Mouse (Mus musculus) R1 (cell line): Measurements from ENCODE around the gene Crtc3.
A peak's percentile ranks its signal among the peaks of the same experiment; 100 is the strongest.

Experiments used
- DNase-seq: peaks from one replicate; pipeline ENCODE4 v3.0.0-alpha.2; 2018; ENCODE audit warnings: low read depth, low spot score

Gene Crtc3

DNA sequence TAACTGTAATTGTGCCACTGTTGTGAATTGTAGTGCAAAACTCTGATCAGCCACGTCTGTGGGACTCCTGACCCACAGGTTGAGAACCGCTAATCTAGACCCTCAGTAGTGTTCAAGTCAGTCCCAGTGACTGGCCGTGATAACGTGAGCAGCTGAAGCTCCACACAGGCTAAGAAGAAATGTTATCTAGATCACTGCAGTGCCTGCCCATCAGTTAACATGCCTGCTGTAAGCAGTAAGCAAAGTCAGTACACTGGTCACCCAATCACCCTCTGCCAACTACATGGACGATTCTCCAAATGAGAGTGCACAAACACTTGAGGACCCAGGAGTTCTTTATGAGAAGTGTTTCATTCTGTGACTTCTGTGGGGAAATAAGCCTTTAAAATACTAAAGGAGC is 3.0 kb downstream of the Crtc3 start:
- no peak for DNase-seq

DNA sequence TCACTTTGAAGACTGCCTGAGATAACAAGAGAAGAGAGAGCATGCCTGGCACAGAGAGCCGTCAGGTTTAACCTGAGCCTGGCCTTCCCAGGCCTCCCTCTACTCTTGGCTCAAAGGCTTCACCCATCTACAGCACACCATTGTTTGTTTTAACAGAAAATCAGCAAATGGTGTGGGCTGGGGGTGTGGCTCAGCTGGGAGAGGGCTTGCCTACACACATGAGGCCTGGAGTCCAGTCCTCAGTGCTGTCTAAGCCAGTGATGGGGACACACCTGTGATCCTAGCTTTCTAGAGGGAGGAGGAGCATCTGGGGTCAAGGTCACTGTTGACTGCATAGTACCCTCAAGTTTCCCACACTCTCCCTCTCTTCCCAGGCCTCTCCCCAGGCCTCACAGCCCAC is 6.0 kb downstream of the Crtc3 start:
- DNase-seq, result peak; percentile 25

DNA sequence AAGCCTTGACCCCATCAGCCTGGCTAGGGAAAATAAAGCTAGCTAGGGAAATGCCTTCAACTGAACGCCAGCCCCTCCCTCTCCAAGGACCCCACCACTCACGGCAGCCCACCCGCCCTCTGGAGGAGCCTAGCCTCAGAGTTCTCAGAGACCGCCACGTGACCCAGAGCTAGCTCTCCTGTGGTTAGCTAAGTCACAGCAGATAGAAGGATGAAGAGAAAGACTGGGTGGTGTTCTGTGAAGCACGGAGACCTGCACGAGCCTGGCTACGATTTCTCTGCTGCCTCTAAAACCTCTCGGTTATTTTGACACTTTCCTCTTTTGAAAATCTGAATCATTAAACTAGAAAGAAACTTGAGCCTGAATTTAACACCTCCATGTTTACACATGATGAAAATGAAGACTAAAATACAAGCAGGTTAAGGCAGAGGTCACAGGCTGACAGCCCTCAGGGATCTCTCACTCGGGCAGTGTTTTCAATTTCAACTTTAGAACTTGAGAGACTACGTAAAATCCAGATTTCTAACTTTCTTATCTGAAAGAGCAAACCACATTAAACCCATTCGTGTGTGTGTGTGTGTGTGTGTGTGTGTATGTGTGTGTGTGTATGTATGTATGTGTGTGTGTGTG is 8.3 kb downstream of the Crtc3 start:
- peak; percentile 38 for DNase-seq

DNA sequence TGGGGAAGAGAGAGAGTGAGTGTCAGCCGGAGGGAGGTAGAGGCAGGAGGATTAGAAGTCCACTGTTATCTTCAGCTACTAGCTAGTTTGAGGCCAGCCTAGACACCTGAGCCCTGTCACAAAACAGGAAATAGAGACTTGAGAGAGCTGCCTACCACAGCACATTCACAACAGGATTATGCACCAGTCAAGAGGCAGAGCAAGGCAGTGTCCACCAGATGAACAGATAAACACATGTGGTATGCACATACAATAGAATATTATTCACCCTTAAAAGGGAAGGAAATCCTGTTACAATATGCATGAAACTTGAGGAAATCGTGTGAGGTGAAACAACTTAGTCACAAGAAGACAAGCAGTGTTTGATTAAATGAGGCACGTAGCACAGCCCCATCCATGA is 16.4 kb downstream of the Crtc3 start:
- no peak for DNase-seq

DNA sequence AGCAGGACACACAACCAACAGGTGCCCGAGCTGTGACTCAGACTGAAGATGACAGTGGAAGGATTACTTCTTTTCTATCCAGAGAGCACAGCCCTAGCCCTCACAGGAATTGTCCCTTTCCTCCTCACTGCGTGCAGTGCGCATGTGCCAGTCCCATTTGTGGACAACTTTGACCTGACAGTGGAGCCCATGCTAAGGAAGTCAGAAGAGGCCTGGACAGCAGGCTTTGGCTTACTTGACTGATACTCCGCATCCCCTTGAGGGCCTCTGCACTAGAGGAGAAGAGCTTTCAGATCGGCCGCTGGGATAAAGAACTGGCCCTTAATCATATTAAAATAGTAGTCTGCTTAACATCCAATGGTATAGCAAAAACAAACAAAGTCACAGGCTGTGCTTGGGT is 17.8 kb downstream of the Crtc3 start:
- no peak for DNase-seq

DNA sequence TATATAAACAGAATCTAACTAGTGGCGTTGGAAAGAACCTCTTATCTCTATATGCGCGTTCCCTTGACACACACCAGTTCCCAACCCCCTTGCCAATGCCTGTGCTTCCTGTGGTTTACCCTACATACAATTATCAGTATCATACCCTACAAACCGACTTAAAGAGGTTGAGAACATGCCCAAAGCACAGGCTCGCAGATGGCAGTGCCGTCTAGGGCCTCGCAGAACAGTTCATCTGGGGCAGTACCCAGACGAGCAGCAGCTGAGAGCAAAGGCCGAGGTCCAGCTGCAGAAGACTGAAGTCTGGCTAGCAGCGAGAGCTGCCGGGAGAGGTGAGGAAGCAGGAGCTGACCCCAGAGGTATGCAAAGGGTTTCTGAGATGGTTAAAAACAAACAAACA is 21.5 kb downstream of the Crtc3 start:
- DNase-seq, result no peak

DNA sequence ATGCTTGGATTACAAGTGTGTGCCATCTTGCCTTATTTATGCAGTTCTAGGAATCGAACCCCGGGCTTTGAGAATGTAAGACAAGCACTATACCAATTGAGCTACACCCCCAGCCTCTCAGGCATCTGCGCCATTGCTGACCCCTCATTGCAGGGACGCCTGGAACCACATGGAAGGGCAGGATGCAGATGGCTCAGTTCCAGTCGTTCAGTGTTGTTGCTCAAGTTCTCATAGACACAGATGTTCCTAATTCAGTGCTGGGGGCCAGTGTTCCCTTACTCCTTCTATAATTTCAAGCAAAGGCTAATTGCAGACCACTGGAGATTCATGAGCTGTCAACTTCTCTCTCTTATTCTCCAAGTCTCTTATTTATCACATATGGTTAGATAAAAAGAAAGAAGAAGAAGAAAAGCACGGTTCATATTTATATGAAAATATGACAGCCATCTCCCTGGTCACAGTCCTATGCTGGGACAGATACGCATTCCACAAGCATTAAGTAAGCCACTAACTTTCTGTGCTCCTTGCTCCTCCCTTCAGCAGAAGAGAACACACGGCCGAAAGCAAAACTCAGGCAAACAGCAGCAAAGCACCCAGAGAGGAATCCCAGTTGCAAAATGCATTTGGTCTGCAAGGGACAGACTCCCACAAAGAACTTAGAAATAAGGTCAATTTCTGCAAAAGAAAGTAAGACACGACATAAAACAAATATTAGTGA is 22.3 kb downstream of the Crtc3 start:
- DNase-seq, result no peak

DNA sequence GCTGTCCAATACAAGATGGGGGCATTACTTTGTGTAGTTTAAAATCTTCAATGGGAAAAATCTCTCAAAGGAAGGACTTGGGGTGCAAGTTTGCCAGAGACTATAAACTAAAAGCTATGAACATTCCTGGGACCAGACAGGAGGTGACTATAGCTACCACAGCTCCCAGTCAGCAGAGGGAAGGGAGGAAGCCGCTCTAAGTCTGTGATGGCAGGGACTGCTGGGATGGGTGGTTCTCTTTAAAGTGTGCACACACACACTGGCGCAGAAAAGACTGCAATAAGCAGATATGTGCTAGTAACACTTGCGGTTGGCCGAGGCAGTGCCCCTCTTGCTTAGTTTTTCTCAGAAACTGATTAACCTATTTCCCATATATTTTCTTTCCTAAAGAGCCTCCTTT is 27.6 kb downstream of the Crtc3 start:
- no peak for DNase-seq

DNA sequence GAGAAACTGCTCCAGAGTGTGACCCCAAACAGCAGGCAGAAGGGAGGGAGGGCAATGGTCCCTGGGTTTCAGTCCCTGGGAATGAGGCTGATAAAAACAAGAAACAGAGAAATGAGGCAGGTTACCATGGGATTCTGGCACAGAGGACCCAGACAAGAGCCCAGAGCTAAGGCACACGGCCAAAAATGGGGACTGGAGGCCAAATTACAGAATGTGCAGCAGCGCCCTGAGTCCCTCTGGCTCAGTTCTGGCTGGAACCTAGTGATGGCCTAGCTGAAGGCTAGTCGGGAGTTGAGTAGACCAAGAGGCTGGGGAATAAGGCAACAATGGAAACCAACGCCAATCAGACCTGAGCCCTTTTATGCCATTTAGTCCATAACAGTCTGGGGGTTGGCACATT is 28.1 kb downstream of the Crtc3 start:
- DNase-seq, result no peak

DNA sequence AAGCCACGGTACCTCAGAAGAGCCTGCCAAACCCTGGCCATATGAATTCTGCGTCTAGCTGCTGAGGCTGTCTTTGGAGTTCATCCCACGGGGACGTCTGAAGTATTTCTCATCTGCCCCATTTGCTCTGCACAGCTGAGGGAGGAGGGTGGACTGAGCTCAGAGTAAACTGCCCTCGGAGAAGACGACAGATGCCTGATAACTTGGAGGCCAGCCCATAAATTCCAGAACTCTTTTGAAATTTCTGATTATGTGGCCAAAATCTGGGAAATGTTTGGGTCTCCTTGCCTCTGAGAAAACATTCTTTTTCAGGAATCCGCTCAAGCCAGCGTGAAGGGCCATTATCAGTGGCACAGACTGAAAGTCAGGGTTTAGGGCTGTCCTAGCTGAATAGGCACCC is 30.8 kb downstream of the Crtc3 start:
- no peak for DNase-seq

DNA sequence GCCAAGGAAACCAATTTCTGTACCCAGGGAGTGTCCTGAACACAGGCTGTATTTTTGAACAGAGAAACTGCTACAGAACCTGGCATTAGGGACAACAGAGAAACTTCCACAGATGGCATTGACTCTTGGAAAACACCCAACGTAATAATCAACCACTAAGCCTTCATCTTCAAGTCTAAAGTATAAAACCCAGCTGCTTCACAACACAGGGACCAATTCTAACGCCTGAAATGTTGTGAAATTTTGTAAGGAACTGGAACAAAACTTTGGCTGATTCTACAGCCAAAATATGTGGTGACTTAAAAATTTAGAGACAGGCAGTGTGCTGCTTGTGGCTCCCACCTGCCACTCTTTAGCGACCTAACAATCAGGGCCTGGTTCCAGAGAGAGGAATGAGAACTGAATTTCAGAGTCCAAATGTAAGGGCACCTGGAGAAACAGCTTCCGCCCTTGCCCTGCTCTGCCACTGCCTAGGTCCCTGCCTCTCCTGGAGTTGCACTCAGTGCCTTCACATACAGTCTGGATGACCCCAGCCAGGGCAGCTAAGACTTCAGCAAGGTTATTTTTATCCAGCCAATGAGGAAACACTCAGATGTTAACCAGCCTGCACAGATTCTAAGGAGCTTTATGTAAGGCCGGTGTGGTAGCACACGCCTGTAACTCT is 33.2 kb downstream of the Crtc3 start:
- no peak for DNase-seq

DNA sequence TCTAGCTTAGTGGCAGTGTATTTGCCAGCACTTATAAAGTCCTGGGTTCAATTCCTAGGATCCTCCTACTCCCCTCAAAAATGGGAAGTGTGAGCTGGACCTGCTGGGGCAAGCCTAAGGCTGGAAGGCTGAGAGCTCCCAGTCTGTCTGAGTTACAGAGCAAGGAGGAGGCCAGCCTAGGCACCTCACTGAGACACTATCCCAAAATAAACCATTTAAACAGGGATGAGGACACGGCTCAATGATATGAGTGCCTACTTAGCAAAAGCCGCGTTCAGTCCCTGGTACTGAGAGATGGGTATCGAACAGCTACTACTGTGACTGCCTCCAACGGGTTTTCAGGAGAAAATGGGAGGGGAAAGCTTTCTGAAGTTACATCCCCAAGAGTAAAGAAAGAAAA is 33.8 kb downstream of the Crtc3 start:
- DNase-seq, result no peak

DNA sequence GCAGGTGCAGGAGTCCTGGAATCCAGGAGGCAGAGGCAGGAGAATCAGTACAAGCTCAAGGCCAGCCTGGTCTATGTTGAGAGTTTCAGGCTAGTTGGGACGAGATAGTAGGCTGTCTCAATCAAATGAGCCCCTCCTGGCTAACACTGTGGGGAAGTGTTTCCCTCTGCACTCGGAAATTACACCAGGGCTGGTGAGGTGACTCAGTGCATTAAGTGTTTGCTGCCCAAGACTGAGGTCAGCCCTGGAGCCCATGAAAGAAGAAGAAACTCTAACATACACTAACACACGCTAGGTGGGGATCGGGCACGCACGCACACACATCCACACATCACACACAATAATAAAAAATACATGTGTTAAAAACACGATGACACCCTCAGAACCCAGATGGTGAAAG is 34.3 kb downstream of the Crtc3 start:
- no peak for DNase-seq

DNA sequence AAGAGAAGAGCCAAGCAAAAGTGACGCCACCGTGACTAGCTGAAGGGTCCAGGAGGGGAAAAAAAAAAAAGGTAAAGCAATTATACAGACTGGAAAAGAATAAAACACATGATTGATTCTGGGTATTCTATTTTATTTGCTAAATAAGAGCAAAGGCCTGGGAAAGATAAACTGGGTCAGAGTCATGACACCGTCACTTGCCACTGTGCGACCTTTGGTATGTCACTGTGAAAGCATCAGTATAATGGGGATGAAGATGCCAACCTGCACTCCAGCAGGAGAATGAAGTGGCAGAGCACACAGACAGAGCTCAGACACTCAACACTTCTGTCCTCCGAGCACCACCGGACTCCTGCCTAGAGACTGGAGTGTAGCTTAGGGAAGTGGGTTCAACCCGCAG is 34.7 kb downstream of the Crtc3 start:
- no peak for DNase-seq

DNA sequence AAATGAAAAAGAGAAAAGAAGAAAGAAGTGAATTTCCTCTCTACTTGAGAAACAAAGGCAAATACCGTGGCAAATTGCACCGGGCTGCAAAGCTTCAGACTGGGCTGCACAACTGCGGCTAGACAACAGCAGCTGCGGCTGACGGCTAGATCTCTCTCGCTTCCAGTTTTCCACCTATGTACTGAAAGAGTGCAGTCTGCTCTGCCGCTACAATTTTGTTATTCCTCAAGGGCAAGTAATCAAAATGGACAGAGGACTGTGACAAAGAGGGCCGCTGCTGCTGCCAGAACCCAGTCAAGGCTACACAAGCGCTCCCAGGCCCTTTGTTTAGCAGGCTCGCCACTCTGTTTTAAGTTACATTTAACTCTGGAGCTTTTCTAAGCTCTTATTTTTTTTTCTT is 35.6 kb downstream of the Crtc3 start:
- no peak for DNase-seq

DNA sequence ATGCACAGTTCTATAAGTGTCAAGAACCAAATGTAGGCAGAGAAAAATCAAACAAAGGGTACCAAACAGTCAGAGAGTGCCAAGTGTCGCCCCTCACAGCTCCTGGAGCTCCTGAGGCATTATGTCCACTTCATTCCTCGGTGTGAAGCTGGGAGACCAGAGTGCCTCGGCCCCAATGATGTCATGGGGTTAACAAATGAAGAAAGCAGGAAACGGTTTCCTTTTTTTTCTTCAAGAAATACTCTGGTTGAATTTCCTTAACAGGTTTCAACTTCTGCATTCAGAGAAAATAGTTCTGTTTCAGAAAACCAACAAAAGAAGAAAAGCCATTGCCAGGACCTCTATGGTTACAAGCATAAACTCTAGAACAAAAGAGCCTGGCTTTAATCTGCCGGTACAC is 36.4 kb downstream of the Crtc3 start:
- DNase-seq, result no peak

DNA sequence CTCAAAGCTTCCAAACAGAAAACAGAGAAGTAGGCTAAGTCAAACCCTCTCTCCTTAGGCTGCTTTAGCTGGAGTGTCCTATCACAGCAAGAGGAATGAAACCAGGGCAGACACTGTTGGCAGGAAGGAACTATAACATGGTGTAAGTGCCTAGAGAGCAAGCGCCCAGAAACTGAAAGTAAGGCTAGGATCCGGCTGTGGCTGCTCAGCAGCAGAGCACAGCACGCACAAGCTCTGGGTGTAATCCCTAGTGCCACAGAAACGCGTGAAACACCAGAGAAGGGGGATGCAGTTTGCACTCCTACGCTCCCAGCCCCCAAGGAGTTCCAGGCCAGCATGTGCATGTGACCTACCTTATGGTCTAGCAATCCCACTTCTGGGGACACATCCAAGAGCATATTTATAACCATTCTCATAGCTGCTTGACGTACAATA is 41.2 kb downstream of the Crtc3 start:
- no peak for DNase-seq

DNA sequence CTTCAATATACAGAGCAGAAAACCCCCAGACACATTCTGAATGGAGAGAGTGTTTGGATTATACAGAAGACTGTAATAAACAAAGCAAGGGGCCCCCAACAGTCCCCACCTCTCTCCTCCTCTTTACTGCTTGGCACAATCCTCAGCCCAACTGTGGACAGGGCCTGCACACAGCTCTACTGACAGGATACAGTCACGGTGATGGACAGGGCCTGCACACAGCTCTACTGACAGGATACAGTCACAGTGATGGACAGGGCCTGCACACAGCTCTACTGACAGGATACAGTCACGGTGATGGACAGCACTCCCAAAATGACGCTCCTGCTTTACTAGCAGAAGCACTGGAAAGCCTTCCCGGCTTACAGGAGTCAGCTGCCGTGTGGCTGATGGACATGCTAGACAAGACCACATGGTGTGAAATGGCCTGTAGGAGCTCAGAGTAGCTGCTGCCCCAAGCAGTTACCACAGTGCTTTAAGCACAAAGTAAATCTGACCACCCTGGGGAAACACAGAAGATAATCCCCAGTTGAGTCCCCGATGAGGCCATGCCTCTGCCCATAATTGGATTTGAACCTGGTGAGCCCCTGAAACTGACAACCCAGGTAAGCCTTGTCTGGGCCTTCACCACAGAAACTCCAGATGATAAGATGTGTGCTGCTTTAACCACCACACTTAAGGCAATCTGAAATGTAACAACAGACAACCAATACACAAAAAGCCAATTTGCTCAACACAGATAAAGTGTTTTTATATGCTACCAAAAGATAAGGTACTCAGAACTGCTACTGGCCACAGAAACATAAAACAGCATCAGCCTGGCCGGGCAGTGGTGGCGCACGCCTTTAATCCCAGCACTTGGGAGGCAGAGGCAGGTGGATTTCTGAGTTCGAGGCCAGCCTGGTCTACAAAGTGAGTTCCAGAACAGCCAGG is 42.3 kb downstream of the Crtc3 start:
- no peak for DNase-seq

DNA sequence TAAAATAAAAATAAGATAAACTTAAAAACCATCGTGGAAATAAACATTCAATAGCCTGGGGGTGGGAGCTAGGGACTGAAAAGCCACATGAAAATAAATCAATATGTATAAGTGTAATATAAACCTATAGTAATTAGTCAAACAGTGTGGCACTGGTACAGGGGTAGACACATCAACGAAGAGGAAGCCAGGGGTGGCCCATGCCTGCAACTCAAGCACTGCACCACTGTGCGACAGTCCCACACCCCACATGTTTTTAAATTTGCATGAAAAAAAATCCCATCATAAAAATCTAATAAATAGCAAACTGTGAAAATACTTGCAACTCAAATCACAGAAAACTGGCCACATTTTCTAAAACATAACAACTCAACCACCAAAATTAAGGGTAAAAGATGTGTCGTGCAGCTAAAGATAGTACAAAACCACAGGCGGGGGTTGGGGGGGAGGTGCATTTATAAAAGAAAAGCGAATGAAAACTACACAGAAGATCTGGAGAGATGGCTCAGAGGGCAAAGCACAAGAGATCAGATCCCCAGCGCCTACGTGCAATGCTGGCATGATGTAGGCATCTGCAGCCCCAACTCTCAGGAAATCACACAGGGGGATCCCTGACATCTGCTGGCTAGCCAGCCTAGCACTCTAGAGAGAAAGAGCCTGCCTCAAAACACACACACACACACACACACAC is 45.6 kb downstream of the Crtc3 start:
- DNase-seq, result no peak

DNA sequence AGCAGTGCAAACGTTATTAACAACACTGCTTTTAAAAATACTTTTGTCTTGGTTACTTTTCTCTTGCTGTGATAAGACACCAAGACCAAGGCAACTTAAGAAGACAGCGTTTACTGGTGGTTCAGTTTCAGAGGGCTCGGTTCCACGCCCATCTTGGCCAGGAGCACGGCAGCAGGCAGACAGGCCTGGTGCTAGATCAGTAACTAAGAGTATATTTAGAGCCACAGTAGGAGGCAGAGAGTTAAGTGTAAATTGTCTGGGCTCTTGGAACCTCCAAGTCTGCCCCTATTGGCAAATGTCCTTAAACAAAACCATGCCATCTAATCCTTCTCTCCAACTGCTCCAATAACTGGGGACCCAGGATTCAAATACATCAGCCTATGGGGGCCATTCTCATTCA is 46.1 kb downstream of the Crtc3 start:
- DNase-seq, result no peak

DNA sequence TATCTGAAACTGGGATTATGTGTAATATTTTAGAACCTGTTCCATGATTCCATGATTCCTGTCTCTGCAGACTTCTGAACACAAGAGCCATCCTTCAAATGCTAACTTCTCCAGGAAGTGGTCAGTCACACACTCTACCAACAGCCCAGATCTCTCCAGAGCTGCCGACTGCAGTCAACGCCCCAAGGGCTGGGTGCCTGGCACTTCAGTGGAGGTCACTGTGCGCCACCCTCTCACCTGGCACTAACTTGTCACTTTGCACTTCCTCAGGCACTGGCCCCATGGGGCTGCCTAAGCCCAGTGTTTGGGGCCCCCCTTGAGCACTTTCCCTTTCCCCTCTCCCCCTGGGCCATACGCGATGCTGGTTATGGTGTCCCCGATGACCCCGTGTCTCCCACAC is 46.8 kb downstream of the Crtc3 start:
- no peak for DNase-seq

DNA sequence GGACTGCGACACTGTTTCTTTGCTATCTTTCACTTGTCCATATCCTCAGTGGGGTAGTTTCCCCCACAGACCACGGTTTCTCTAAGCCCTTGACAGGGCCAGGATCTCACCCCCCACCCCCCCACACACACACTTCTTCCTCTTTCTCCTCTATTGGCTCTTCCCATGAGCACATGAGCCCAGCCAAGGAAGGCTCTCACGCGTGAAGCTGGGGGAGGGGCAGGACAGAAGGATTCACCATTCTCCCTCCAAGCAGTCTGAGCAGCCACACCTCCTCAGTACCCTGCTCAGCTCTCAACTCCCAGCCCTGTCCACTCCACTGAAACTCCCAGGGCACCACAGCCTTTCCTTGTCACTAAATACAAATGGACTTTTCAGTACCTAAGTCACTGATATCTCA is 47.2 kb downstream of the Crtc3 start:
- no peak for DNase-seq
